Mouse (Mus musculus): ENCODE results near the gene Mchr1. TPM values are rescaled to one million over a fixed set of nuclear protein-coding genes. Genes with fewer than 3 reads are reported as not detected.

Gene Mchr1
- polyA plus RNA-seq, 1 experiment from 2014 or later: 0.08 TPM

- no peak overlapping the region for H3K27ac ChIP-seq (replicated peaks)
- H3K27me3 ChIP-seq (replicated peaks): 0 out of 2 replicates have a peak, but pooled peaks cover 6% of the 10 kb centered on the region
- H3K36me3 ChIP-seq: no peaks in the 10 kb centered on the region
- no peak overlapping the region for H3K9ac ChIP-seq
- no peak overlapping the region for H3K4me2 ChIP-seq
- 81% methylated on average over 3 of the region's 3 CpGs for WGBS
- H3K4me3 ChIP-seq: no peak overlapping the region
- no peak for ATAC-seq (ENCODE audit: extremely low read depth, insufficient number of reproducible peaks, low FRiP score, low TSS enrichment)
- no peaks in the 10 kb centered on the region for H3K4me1 ChIP-seq
- no peaks in the 10 kb centered on the region for H3K9me3 ChIP-seq
Measured at GRCm38 (mm10) chr15:81227275-81227674, 8.0 kb upstream of the Mchr1 start.

GRCm38 (mm10) chr15:81228258-81228657, 7.0 kb upstream of the Mchr1 start:
- Histone ChIP-seq H3K4me3 (no peak overlapping the region), H3K36me3 (no peaks in the 10 kb centered on the region), H3K4me1 (no peaks in the 10 kb centered on the region), H3K4me2 (no peak overlapping the region), H3K27ac (replicated peaks) (no peak overlapping the region), H3K9ac (no peak overlapping the region), H3K27me3 (replicated peaks) (0 out of 2 replicates have a peak, but pooled peaks cover 7% of the 10 kb centered on the region), H3K9me3 (no peaks in the 10 kb centered on the region)
- ATAC-seq (ENCODE audit: extremely low read depth, insufficient number of reproducible peaks, low FRiP score, low TSS enrichment): no peak
- 72% methylated on average over 3 of the region's 3 CpGs for WGBS

GRCm38 (mm10) chr15:81229791-81230190, 5.5 kb upstream of the Mchr1 start:
- Histone ChIP-seq H3K9ac (no peak overlapping the region), H3K27me3 (replicated peaks) (peaks cover 22% of the 10 kb centered on the region; the same call in 1 of the 2 replicates), H3K27ac (replicated peaks) (no peak overlapping the region), H3K4me3 (no peak overlapping the region), H3K4me2 (no peak overlapping the region), H3K4me1 (0 out of 2 replicates have a peak, but pooled peaks cover 3% of the 10 kb centered on the region), H3K36me3 (no peaks in the 10 kb centered on the region), H3K9me3 (no peaks in the 10 kb centered on the region)
- WGBS: 55% methylated on average over 3 of the region's 3 CpGs
- no peak for ATAC-seq (ENCODE audit: extremely low read depth, insufficient number of reproducible peaks, low FRiP score, low TSS enrichment)

- H3K9me3 ChIP-seq: no peaks in the 10 kb centered on the region
- no peaks in the 10 kb centered on the region for H3K36me3 ChIP-seq
- peaks cover 18% of the 10 kb centered on the region for H3K4me1 ChIP-seq
- no peak overlapping the region for H3K27ac ChIP-seq (replicated peaks)
- H3K27me3 ChIP-seq (replicated peaks): peaks cover 37% of the 10 kb centered on the region
- H3K4me2 ChIP-seq: no peak overlapping the region
- no peak for ATAC-seq (ENCODE audit: extremely low read depth, insufficient number of reproducible peaks, low FRiP score, low TSS enrichment)
- no peak overlapping the region for H3K4me3 ChIP-seq
- 61% methylated on average over 7 of the region's 7 CpGs for WGBS
- no peak overlapping the region for H3K9ac ChIP-seq
Measured at GRCm38 (mm10) chr15:81231325-81231724, 4.0 kb upstream of the Mchr1 start.

GRCm38 (mm10) chr15:81236062-81236461, 763 bp downstream of the Mchr1 start:
- Histone ChIP-seq H3K9ac (peak overlapping the region; percentile 68; the same call in 1 of the 2 replicates), H3K4me1 (peaks cover 18% of the 10 kb centered on the region), H3K9me3 (no peaks in the 10 kb centered on the region), H3K4me2 (peak overlapping the region; percentile 80), H3K27me3 (replicated peaks) (peaks cover 67% of the 10 kb centered on the region), H3K4me3 (peak overlapping the region; percentile 50), H3K27ac (replicated peaks) (no peak overlapping the region), H3K36me3 (no peaks in the 10 kb centered on the region)
- 3% methylated on average over 8 of the region's 8 CpGs for WGBS
- ATAC-seq (ENCODE audit: extremely low read depth, insufficient number of reproducible peaks, low FRiP score, low TSS enrichment): no peak

GRCm38 (mm10) chr15:81237471-81237870, 2.2 kb downstream of the Mchr1 start:
- no peak overlapping the region for H3K9ac ChIP-seq
- 88% methylated on average over 18 of the region's 18 CpGs for WGBS
- peaks cover 70% of the 10 kb centered on the region for H3K27me3 ChIP-seq (replicated peaks)
- H3K4me2 ChIP-seq: no peak overlapping the region
- no peaks in the 10 kb centered on the region for H3K36me3 ChIP-seq
- no peak for ATAC-seq (ENCODE audit: extremely low read depth, insufficient number of reproducible peaks, low FRiP score, low TSS enrichment)
- no peaks in the 10 kb centered on the region for H3K9me3 ChIP-seq
- H3K4me3 ChIP-seq: no peak overlapping the region
- peaks cover 18% of the 10 kb centered on the region for H3K4me1 ChIP-seq
- no peak overlapping the region for H3K27ac ChIP-seq (replicated peaks)

GRCm38 (mm10) chr15:81239261-81239660, 4.0 kb downstream of the Mchr1 start:
- Histone ChIP-seq H3K27ac (replicated peaks) (no peak overlapping the region), H3K27me3 (replicated peaks) (peaks cover 59% of the 10 kb centered on the region), H3K4me3 (no peak overlapping the region), H3K9ac (no peak overlapping the region), H3K4me2 (no peak overlapping the region), H3K36me3 (no peaks in the 10 kb centered on the region), H3K9me3 (0 out of 2 replicates have a peak, but pooled peaks cover 2% of the 10 kb centered on the region), H3K4me1 (peaks cover 18% of the 10 kb centered on the region)
- ATAC-seq (ENCODE audit: extremely low read depth, insufficient number of reproducible peaks, low FRiP score, low TSS enrichment): no peak
- 14% methylated on average over 7 of the region's 7 CpGs for WGBS

- 71% methylated on average over 13 of the region's 13 CpGs for WGBS
- no peak overlapping the region for H3K4me3 ChIP-seq
- H3K27ac ChIP-seq (replicated peaks): no peak overlapping the region
- H3K27me3 ChIP-seq (replicated peaks): peaks cover 53% of the 10 kb centered on the region
- H3K4me2 ChIP-seq: no peak overlapping the region
- peaks cover 15% of the 10 kb centered on the region for H3K4me1 ChIP-seq
- no peaks in the 10 kb centered on the region for H3K36me3 ChIP-seq
- peaks cover 8% of the 10 kb centered on the region; the same call in 1 of the 2 replicates for H3K9me3 ChIP-seq
- ATAC-seq (ENCODE audit: extremely low read depth, insufficient number of reproducible peaks, low FRiP score, low TSS enrichment): no peak
- no peak overlapping the region for H3K9ac ChIP-seq
Measured at GRCm38 (mm10) chr15:81239794-81240343, 4.6 kb downstream of the Mchr1 start.

- no peak overlapping the region for H3K4me2 ChIP-seq
- H3K9me3 ChIP-seq: peaks cover 8% of the 10 kb centered on the region; the same call in 1 of the 2 replicates
- ATAC-seq (ENCODE audit: extremely low read depth, insufficient number of reproducible peaks, low FRiP score, low TSS enrichment): no peak
- WGBS: 81% methylated on average over 3 of the region's 3 CpGs
- no peaks in the 10 kb centered on the region for H3K27me3 ChIP-seq (replicated peaks)
- no peak overlapping the region for H3K9ac ChIP-seq
- peaks cover 11% of the 10 kb centered on the region for H3K4me1 ChIP-seq
- H3K4me3 ChIP-seq: no peak overlapping the region
- H3K36me3 ChIP-seq: no peaks in the 10 kb centered on the region
- H3K27ac ChIP-seq (replicated peaks): no peak overlapping the region
Measured at GRCm38 (mm10) chr15:81246890-81247289, 11.6 kb downstream of the Mchr1 start.

- H3K27ac ChIP-seq (replicated peaks): no peak overlapping the region
- peaks cover 8% of the 10 kb centered on the region; the same call in 1 of the 2 replicates for H3K9me3 ChIP-seq
- H3K9ac ChIP-seq: no peak overlapping the region
- no peak for ATAC-seq (ENCODE audit: extremely low read depth, insufficient number of reproducible peaks, low FRiP score, low TSS enrichment)
- H3K36me3 ChIP-seq: no peaks in the 10 kb centered on the region
- no peaks in the 10 kb centered on the region for H3K27me3 ChIP-seq (replicated peaks)
- H3K4me3 ChIP-seq: no peak overlapping the region
- H3K4me1 ChIP-seq: peaks cover 11% of the 10 kb centered on the region
- WGBS: 36% methylated on average over 13 of the region's 13 CpGs
- peak overlapping the region; percentile 38 for H3K4me2 ChIP-seq
Measured at GRCm38 (mm10) chr15:81247583-81248340, 12.5 kb downstream of the Mchr1 start.

- Histone ChIP-seq H3K4me1 (peaks cover 11% of the 10 kb centered on the region), H3K27me3 (replicated peaks) (no peaks in the 10 kb centered on the region), H3K9ac (no peak overlapping the region), H3K4me3 (no peak overlapping the region), H3K4me2 (peak overlapping the region; percentile 38; the same call in 1 of the 2 replicates), H3K9me3 (peaks cover 8% of the 10 kb centered on the region; the same call in 1 of the 2 replicates), H3K27ac (replicated peaks) (no peak overlapping the region), H3K36me3 (no peaks in the 10 kb centered on the region)
- no peak for ATAC-seq (ENCODE audit: extremely low read depth, insufficient number of reproducible peaks, low FRiP score, low TSS enrichment)
- 79% methylated on average over 4 of the region's 4 CpGs for WGBS
Measured at GRCm38 (mm10) chr15:81248341-81248679, 13.0 kb downstream of the Mchr1 start.
